Mouse (Mus musculus) layer of hippocampus, adult 8-10 months (tissue): Measurements from ENCODE around the gene Timp2. TPM values are rescaled to one million over a fixed set of nuclear protein-coding genes. Genes with fewer than 3 reads are reported as not detected.
"Not testable (repeated sequence)": the region's sequence is repeated elsewhere in the genome, so short reads cannot be mapped to it uniquely, and the experiment has no call there.

Source experiments
- DNase-seq, 2 experiments: peaks; one replicate each; pipeline ENCODE4 v3.0.0; 2022; ENCODE audit warnings: low spot score in 2 of 2
- total RNA-seq, 4 experiments: library from RNA; stranded (reverse); gene quantifications; 2 replicates each; pipeline ENCODE4 v1.2.4; 2022

The Timp2 gene
- 100 to 1,000 TPM; 225 to 284 (median 259) TPM for total RNA-seq

GRCm38 (mm10) chr11:118355640-118356039, at the start of gene Timp2:
TSS of gene Timp2 (minus strand) at chr11:118355740.
- DNase-seq = no peak

DNA sequence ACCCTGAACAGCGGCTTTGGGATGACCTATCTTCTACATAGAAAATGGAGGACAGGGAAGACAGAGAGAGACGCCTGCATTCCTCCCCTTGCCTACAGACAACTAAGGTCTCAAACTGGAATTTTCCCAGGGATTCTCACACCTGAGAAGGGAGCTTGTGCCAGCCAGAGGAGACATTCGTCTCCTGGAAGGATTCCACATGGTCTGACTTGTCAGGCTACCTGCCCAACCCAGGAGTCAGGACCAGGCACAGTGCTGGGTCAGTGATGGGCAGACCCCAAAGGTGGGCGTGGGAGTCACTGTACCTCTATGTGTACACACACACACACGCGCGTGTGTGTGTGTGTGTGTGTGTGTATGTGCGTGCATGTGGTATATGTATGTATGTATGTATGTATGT, 49.8 kb upstream of the Timp2 start:
- no peak for DNase-seq

- DNase-seq = no peak
These were observed 48.7 kb upstream of the Timp2 start for GRCm38 (mm10) chr11:118403951-118404899.

DNA sequence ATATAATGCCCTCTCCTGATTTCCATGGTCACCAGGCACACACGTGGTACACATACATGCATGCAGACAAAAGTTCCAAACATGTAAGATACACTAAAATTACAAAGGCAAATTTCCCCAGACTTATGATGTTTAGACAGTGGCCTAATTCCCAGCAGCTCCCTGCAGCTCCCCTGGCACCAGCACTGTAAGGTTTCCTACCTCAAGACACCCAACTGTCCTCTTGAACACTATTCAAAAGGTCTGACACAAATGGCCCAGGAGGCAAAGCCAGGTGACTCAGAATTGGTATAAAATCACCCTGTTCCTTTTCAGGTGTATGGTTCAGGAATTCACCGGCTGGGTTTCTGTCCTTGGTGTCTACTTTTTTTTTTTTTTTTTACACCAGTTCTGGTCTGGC, 47.6 kb upstream of the Timp2 start:
- no peak for DNase-seq

DNA sequence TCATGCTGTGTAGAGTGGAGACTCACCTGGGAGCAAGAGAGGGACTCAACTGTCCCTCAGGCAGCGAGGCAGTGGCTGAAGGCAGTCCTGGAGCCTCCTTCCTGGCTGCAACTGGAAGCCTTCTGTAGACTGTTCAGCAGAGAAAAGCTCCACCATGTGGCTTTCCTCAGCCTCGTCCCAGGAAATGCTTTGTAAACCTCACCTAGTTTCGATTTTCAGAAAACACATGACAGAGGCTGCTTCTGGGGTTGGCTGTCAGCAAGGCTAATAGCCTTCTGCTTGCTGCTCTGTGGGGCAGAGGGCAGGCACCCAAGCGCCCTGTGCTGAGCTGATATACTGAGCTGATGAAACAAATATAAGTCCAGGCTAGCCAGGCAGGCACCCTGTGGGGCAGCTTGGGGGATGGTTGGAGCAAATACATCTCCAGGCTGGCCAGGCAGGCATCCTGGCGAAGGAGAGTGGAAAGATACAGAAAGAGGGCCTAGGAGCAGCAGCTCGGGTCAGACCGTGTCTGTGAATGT, 46.3 kb upstream of the Timp2 start, which contains the start of gene Lgals3bp:
TSS of gene Lgals3bp (minus strand) at position 333 of the 521 bp plus-strand sequence.
- peak in 1 of 2 experiments; percentile 64 for DNase-seq

GRCm38 (mm10) chr11:118401195-118401594, 45.7 kb upstream of the Timp2 start:
- no peak for DNase-seq

DNA sequence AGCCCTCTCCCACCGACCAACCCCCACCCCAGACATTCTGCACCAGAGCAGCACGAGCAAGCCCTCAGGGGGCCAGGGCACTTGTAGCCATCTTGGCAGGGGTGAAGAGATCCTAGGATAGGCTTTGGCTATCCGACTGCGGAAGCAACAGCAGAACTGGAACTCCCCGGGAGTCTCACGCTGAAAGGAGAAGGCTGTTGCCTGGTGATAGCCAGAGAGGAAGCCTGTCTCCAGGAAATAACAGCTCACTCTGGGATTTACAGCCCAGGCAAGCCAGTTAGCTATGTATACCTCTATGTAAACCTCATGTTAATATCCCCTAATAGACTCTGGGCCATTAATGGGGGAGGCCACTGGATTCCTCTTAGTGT, 45.0 kb upstream of the Timp2 start:
- no peak for DNase-seq

DNA sequence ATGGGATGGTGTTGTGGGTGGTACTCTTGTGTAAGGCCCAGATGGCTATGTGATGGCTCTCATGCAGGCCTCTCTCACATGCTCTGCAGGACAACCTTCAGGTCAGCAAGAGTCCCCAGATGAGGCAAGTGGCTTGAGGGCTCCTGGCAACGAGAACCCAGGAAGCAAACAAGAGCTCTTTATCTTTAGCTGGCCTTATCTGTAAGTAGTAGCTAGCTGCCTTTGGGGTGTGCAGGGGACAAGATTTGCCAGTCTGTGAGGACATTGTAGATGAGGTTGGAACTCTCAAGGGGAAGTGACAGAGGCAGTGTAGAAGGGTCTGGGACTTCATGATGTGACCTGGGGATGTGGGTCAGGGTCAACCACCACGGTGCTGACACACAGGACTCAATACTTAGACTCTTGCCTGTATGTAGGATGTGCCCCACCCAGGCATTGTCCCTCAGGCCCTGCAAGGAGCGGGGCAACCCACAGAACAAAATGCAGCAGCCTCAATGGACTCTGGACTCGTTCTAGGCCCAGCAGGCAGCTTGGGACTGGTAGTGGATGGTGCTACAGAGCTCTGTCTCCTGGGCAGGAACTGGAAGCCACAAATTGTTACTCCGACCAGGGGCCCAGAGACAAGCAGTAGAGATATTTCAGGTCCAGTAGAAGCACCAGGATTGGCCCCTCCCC, 44.5 kb upstream of the Timp2 start:
- no peak for DNase-seq

DNA sequence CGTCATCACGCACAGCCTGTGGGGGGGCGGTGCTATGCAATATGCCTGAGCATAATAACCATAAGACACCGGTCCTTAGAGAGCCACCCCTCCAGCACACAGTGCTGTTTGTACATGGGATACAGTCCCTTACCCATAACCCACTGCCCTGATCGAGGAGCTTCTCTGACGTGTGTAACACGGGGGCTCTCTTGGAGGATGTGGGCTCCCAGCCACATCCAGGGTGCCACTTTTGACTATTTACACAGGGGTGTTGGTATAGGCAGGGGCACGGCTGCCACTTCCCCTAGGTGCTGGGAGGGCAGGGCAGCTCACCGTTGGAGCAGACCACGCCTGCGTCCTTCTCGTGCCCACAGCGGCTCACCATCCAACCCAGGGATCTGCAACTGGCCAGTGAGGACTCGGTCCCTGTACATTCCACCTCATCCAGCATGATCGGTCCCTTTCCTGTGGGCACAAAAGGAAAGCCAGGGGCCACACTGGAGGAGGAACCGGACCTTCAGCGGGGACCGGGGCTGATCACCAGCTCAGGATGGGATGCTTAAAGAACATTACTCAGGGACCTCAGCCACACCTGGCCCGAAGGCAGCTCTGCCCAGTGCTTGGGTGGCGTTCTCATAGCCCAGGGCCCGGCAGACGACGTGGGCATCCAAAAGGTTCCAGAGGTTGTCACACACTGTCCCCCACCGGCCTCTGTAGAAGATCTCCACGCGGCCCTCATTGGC, 42.4 kb upstream of the Timp2 start:
- DNase-seq = no peak

DNA sequence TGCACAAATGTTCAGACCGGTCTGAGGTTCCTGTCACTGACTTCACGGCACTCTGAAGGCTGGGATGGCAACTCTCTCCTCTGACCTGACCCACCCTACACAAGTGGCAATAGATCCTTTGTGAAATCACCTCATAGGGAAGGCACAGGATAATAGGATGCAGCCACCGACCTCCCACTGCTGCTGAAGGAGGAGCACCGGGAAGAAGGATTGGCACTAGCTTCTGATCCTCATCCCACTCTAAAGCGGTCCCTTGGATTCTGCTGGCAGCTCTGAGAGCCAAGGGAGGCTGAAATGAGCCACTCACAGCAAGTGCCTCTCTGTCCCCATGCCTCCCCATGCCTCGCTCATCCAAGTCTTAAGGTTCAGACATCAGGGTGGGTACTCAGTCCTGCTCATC, 39.0 kb upstream of the Timp2 start:
- no peak for DNase-seq

GRCm38 (mm10) chr11:118393991-118394390, 38.5 kb upstream of the Timp2 start:
- no peak for DNase-seq

DNA sequence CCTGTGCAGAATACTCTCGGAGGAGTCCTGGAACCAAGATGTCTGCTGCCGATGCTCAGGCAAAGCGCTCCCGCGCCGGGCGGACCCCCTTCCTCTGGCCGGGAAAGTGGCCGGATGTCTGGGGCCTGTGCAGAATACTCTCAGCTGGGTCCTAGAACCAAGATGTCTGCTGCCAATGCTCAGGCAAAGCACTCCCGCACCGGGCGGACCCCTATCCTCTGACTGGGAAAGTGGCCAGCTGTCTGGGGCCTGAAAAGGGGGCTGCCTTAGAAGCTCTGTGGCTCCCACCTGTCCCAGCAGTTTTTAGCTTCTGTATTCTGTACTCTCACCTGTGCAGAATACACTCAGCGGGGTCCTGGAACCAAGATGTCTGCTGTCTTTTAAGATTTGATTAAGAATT, 32.3 kb upstream of the Timp2 start:
- DNase-seq = not testable (repeated sequence)

- DNase-seq = peak; percentile 72 to 81
These were observed 23.9 kb upstream of the Timp2 start for GRCm38 (mm10) chr11:118379251-118380009.

DNA sequence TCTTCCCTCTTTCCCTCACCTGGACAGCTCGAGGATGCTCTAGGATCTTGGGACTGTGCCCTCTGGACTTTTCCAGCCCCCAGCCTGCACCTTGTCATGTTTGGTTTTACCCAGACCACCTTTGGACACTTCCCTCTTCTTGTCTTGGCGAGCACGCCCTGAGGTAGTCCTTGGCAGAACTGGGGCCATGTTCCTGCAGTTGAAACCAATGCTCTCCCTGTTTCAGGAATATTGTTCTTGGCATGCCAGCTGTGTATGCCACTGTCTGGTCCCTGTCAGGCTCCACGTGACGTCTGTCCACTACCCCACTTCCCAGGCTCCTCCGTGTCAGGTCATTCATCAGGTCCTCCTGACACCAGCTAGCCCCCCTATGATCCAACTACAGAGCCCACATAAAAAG, 23.1 kb upstream of the Timp2 start:
- DNase-seq = no peak

DNA sequence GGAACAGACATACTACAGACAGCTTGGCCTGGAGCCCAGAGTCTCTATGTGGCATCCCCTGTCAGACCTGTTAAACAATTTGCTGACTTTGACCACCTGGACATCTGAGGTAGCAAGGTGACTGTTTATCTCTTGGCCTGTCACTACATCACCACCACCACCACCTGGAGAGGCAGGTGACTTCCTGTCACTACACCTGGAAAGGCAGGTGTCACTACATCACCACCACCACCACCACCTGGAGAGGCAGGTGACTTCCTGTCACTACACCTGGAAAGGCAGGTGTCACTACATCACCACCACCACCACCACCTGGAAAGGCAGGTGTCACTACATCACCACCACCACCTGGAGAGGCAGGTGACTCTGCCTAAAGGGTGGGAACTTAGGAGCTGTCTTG, 20.8 kb upstream of the Timp2 start:
- DNase-seq = not testable (repeated sequence)

DNA sequence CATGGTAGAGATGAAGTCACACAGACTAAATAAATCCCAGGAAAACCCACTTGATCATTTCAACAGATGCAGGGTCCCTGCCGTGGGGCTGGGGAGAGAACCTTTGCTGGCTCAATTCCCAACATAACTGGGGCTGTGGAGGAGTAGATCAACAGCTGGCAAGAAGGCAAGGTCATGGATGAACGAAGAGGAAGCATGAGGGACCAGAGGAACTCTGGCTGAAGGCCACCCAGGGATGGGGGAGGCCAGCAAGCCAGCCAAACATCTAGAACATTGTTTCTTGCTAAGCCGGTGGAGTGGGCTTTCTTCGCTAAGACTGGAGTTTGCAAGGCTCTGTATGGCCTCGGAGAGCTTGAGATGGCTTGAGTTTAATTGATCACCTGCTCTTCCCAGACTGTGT, 20.3 kb upstream of the Timp2 start:
- no peak for DNase-seq

- no peak for DNase-seq
These were observed 19.9 kb upstream of the Timp2 start for GRCm38 (mm10) chr11:118375461-118375860.

DNA sequence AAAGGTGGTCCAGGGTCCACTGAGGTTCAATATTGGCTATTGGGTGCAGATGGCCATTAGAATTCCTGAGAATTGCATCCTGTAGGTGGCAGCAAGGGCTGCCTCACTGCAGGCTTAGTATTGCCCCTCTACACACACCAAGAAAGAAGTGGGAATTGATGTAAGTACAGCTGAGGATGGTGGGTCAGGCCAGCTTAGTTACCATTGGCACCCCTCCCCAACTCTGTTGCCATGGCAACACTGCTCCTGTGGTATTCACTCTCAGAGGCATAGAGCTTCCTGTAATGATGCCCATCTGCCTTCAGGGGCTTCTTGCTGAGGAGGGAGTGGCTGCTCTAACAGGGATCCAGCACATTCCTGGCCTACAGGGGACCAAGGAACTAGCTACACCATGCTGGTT, 19.5 kb upstream of the Timp2 start:
- no peak for DNase-seq

GRCm38 (mm10) chr11:118374506-118374905, 19.0 kb upstream of the Timp2 start:
- no peak for DNase-seq

GRCm38 (mm10) chr11:118372641-118373040, 17.1 kb upstream of the Timp2 start:
- DNase-seq = no peak

- DNase-seq = no peak
These were observed 16.3 kb upstream of the Timp2 start for GRCm38 (mm10) chr11:118371876-118372275.
